Mouse (Mus musculus): Measurements from ENCODE around the gene Pi4k2a. TPM values are rescaled to one million over a fixed set of nuclear protein-coding genes. Genes with fewer than 3 reads are reported as not detected.

The Pi4k2a gene
- polyA plus RNA-seq, 1 experiment from 2014 or later, result 47.2 TPM

DNA sequence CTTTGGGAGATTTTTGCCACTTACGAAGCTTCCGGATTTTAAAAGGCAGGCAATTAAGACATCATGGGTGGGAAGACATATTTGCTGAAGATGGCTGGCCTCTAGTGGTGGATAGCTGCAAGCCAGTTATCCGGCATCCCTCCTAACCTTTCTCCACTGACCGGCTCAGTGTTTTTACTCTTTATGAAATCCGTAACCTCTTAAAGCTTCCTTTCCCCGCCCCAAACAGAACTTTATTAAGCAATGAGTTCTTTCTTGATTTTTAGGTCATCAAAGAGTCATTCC, 21.1 kb upstream of the Pi4k2a start:
- Histone ChIP-seq H3K4me1 (replicated peaks; ENCODE audit: control insufficient read depth, insufficient read depth, low read length) (peaks cover 4% of the 10 kb centered on the region; the same call in 1 of the 2 replicates), H3K9me3 (ENCODE audit: control insufficient read depth) (no peaks in the 10 kb centered on the region), H3K36me3 (ENCODE audit: control insufficient read depth, insufficient read depth) (no peaks in the 10 kb centered on the region), H3K27ac (ENCODE audit: low read depth, low read length) (no peak overlapping the region), H3K4me2 (replicated peaks; ENCODE audit: low read depth) (no peak overlapping the region), H3K9ac (ENCODE audit: low read depth, low read length) (no peak overlapping the region), H3K4me3 (ENCODE audit: low read depth, low read length) (no peak overlapping the region), H3K27me3 (replicated peaks; ENCODE audit: control insufficient read depth, insufficient read depth, low read length) (no peaks in the 10 kb centered on the region)
- no peak for ATAC-seq
- TF ChIP-seq CTCF (IDR thresholded peaks at IDR 0.05; ENCODE audit: low read depth), result peak; percentile 79
- 49% methylated on average over 6 of the region's 6 CpGs for WGBS

DNA sequence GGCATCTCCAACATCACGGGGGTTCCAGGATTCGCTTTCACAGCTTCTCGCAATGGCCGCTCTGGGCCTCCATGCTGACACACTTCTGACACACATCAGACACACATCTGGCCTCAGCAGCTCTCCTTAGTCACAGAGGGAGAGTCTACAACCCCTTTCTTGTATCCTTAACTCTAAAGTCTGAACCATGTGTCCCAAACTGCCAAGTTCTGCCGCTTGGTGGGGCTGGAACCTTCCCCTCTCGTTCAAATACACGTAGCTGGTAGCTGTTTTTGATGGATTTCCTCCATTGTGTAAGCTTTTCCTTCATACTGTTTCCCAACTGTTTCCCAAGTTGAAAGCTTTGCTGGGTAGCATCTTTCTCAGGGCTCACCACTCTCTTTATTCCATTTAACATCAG, 19.0 kb upstream of the Pi4k2a start:
- WGBS, result 77% methylated on average over 7 of the region's 7 CpGs
- Histone ChIP-seq H3K9me3 (ENCODE audit: control insufficient read depth) (no peaks in the 10 kb centered on the region), H3K4me3 (ENCODE audit: low read depth, low read length) (no peak overlapping the region), H3K4me2 (replicated peaks; ENCODE audit: low read depth) (no peak overlapping the region; the same call in 1 of the 2 replicates), H3K27me3 (replicated peaks; ENCODE audit: control insufficient read depth, insufficient read depth, low read length) (no peaks in the 10 kb centered on the region), H3K4me1 (replicated peaks; ENCODE audit: control insufficient read depth, insufficient read depth, low read length) (peaks cover 4% of the 10 kb centered on the region; the same call in 1 of the 2 replicates), H3K27ac (ENCODE audit: low read depth, low read length) (peak overlapping the region; percentile 97), H3K9ac (ENCODE audit: low read depth, low read length) (no peak overlapping the region), H3K36me3 (ENCODE audit: control insufficient read depth, insufficient read depth) (no peaks in the 10 kb centered on the region)
- no peak for ATAC-seq
- peak; percentile 54 for TF ChIP-seq CTCF (IDR thresholded peaks at IDR 0.05; ENCODE audit: low read depth)

DNA sequence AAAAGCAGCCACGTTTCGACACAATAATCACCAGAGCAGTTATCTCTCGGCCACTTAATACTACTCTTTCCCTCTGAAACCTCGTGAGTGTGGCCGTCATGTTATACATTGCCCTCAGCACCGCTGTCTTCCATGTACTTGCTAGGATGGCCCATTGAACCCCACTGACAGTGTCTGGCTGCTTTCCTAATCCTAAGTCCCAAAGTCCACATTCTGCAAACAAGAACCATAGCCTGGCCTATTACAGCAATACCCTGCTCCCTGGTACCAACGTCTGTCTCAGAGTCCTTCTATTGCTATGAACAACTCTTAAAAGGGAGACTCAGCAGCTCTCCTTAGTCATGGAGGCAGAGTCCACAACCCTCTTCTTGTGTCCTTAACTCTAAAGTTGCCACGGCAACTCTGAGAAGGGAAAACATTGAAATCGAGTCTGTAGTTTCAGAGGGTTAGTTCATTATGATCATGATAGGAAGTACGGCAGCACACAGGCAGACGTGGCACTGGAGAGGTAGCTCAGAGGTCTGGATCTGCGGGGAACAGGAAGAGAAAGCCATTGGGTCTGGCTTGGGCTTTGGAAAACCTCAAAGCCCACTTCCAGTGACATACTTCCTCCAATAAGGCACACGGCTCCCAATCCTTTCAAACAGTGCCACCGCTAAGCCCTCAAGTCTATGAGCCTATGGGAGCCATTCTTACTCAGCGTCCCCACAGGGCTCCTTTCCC, 18.2 kb upstream of the Pi4k2a start:
- WGBS, result 51% methylated on average over 15 of the region's 15 CpGs
- peak; percentile 93 for ATAC-seq
- Histone ChIP-seq H3K4me3 (ENCODE audit: low read depth, low read length) (no peak overlapping the region), H3K27me3 (replicated peaks; ENCODE audit: control insufficient read depth, insufficient read depth, low read length) (no peaks in the 10 kb centered on the region), H3K9me3 (ENCODE audit: control insufficient read depth) (no peaks in the 10 kb centered on the region), H3K4me2 (replicated peaks; ENCODE audit: low read depth) (no peak overlapping the region; the same call in 1 of the 2 replicates), H3K36me3 (ENCODE audit: control insufficient read depth, insufficient read depth) (no peaks in the 10 kb centered on the region), H3K9ac (ENCODE audit: low read depth, low read length) (peak overlapping the region; percentile 34), H3K4me1 (replicated peaks; ENCODE audit: control insufficient read depth, insufficient read depth, low read length) (peaks cover 4% of the 10 kb centered on the region; the same call in 1 of the 2 replicates), H3K27ac (ENCODE audit: low read depth, low read length) (peak overlapping the region; percentile 97)
- no peak for TF ChIP-seq CTCF (IDR thresholded peaks at IDR 0.05; ENCODE audit: low read depth)

DNA sequence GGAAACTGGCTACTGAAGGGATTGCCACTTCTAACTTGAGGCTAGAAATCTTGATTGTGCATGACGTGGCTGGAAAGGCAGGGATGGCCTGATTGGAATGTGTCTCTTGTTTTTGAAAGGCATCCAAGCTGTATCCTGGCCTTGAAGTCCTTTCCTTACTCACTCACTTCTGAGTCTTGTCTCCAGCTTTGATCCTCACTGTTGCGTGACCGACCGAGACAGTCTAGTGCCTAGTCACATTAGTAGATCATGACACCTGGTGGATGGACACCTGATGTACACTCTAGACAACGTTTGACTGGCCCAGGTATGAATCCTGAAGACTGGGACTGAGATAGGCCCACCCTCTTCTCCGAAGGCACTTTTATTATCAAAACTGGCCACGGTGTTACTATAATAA, 17.5 kb upstream of the Pi4k2a start:
- Histone ChIP-seq H3K9me3 (ENCODE audit: control insufficient read depth) (no peaks in the 10 kb centered on the region), H3K4me2 (replicated peaks; ENCODE audit: low read depth) (no peak overlapping the region), H3K27ac (ENCODE audit: low read depth, low read length) (peak overlapping the region; percentile 97), H3K36me3 (ENCODE audit: control insufficient read depth, insufficient read depth) (no peaks in the 10 kb centered on the region), H3K4me1 (replicated peaks; ENCODE audit: control insufficient read depth, insufficient read depth, low read length) (peaks cover 4% of the 10 kb centered on the region; the same call in 1 of the 2 replicates), H3K27me3 (replicated peaks; ENCODE audit: control insufficient read depth, insufficient read depth, low read length) (no peaks in the 10 kb centered on the region), H3K9ac (ENCODE audit: low read depth, low read length) (peak overlapping the region; percentile 34; the same call in 1 of the 2 replicates), H3K4me3 (ENCODE audit: low read depth, low read length) (no peak overlapping the region)
- ATAC-seq, result peak; percentile 41
- peak; percentile 80 for TF ChIP-seq CTCF (IDR thresholded peaks at IDR 0.05; ENCODE audit: low read depth)
- WGBS, result 62% methylated on average over 7 of the region's 7 CpGs

DNA sequence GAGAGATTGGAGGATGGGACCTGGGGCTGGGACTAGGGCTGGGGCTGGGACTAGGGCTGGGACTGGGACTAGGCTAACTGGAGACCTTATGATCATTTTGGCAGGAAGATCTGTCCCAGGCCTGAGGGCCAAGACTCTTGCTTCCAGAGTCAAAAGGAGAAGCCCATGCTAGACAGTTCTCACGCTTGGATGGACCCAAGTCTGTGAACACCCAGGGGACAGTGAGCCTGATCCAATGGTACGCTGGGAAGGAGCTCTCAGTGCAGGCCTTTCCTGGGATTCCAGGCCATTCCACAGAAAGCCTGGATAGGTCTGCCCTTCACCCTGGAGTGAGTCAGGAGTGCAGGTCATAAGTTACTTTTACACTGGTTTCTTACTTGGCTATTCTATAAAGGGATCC, 15.2 kb upstream of the Pi4k2a start:
- no peaks in the 10 kb centered on the region for H3K9me3 ChIP-seq (ENCODE audit: control insufficient read depth)
- 84% methylated on average over 2 of the region's 2 CpGs for WGBS
- no peaks in the 10 kb centered on the region for H3K27me3 ChIP-seq (replicated peaks; ENCODE audit: control insufficient read depth, insufficient read depth, low read length)
- no peak overlapping the region for H3K4me2 ChIP-seq (replicated peaks; ENCODE audit: low read depth)
- TF ChIP-seq CTCF (IDR thresholded peaks at IDR 0.05; ENCODE audit: low read depth), result no peak
- 0 out of 2 replicates have a peak overlapping the region, but pooled peaks have one; percentile 17 for H3K9ac ChIP-seq (ENCODE audit: low read depth, low read length)
- H3K27ac ChIP-seq (ENCODE audit: low read depth, low read length), result no peak overlapping the region
- no peaks in the 10 kb centered on the region for H3K36me3 ChIP-seq (ENCODE audit: control insufficient read depth, insufficient read depth)
- no peak for ATAC-seq
- H3K4me3 ChIP-seq (ENCODE audit: low read depth, low read length), result no peak overlapping the region
- H3K4me1 ChIP-seq (replicated peaks; ENCODE audit: control insufficient read depth, insufficient read depth, low read length), result peaks cover 4% of the 10 kb centered on the region; the same call in 1 of the 2 replicates

DNA sequence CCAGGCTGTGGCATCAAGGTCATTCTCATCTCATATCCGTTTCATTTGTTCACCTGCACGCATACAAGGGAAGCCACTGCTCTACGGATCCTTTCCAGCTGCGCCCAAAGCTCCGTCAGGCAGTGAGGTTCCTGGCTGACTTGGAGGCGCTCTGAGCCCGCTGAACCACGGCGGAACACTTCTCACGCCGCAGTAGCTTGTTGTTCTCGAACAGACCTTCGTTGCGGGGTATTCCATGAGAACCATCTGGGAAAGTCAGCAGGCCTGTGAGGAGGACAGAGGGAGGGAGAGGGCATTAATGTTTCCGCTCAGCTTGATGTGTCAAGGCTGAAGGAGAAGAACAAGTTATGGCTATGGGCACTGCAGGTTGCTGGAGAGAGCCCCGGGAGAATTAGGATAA, 14.3 kb upstream of the Pi4k2a start:
- no peak overlapping the region for H3K4me2 ChIP-seq (replicated peaks; ENCODE audit: low read depth)
- no peaks in the 10 kb centered on the region for H3K9me3 ChIP-seq (ENCODE audit: control insufficient read depth)
- H3K36me3 ChIP-seq (ENCODE audit: control insufficient read depth, insufficient read depth), result no peaks in the 10 kb centered on the region
- H3K4me1 ChIP-seq (replicated peaks; ENCODE audit: control insufficient read depth, insufficient read depth, low read length), result peaks cover 4% of the 10 kb centered on the region; the same call in 1 of the 2 replicates
- no peak overlapping the region for H3K27ac ChIP-seq (ENCODE audit: low read depth, low read length)
- no peaks in the 10 kb centered on the region for H3K27me3 ChIP-seq (replicated peaks; ENCODE audit: control insufficient read depth, insufficient read depth, low read length)
- no peak for TF ChIP-seq CTCF (IDR thresholded peaks at IDR 0.05; ENCODE audit: low read depth)
- 92% methylated on average over 16 of the region's 16 CpGs for WGBS
- no peak overlapping the region for H3K4me3 ChIP-seq (ENCODE audit: low read depth, low read length)
- no peak for ATAC-seq
- no peak overlapping the region for H3K9ac ChIP-seq (ENCODE audit: low read depth, low read length)

Measured in intestine, postnatal 0 days (tissue).